In the genomic region with DNA sequence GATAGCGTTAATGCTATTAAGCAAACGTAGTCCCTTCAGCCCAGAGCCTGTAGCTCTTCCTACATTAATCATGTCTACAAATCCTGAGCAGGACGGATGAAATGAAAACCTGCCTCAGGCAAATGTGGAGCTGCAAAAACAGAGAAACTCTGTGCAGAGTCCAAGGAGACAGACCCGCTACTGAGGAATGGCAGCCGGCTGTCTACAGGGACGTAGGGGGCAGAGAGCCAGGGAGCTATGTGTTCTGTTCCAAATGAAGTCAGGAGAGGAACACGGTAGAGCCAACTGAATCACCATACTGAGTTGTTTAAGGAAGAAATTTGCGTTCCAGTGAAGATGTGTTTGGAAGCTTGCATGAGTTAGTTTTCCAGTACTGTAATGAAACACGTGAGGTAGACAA, we compare ENCODE assay signal across 8 mouse cellular contexts.
DNase-seq lines count a peak whose midpoint lies in the region.
"Had no signal": no experiment of that assay in that cellular context is flagged by ENCODE, and none has a peak within 500 bp of the region (broad histone marks: within the 10 kb centered on the region; RNA-seq: fewer than 3 reads in every experiment).

No protein-coding gene starts in this region.

- DNase-seq in gastrocnemius, postnatal 10 days, result peak; percentile 19
- DNase-seq in gastrocnemius, postnatal 25 days, result no peak
- peak; percentile 49 for DNase-seq in left cerebral cortex, postnatal 4 days
- DNase-seq in left cerebral cortex, adult 11 months (ENCODE audit: low spot score), result no peak
- DNase-seq in right cerebral cortex, postnatal 14 days, result peak; percentile 19
- DNase-seq in right cerebral cortex, postnatal 25 days, result no peak
- no peak for DNase-seq in kidney, postnatal 36 days
- DNase-seq: embryo, embryonic 11 days had no signal

- intact Hi-C loops in left cerebral cortex, postnatal 4 days (cut with DNase I), result loop anchor here (10.0 kb wide), 1 partner anchor 53 kb away; no protein-coding TSS in a partner anchor

Comparison
In these comparisons a context has a peak if more than half of its experiments do, and no peak if none do; other contexts are left out.
1. DNase-seq: peak in gastrocnemius, postnatal 10 days (single experiment), left cerebral cortex, postnatal 4 days (single experiment) and right cerebral cortex, postnatal 14 days (single experiment); none in gastrocnemius, postnatal 25 days (single experiment), left cerebral cortex, adult 11 months (single experiment), right cerebral cortex, postnatal 25 days (single experiment) and kidney, postnatal 36 days (0 of 2).